Mouse (Mus musculus): ENCODE data around the gene Spint2.
"Not testable (repeated sequence)": the region's sequence is repeated elsewhere in the genome, so short reads cannot be mapped to it uniquely, and the experiment has no call there.

Gene Spint2

DNA sequence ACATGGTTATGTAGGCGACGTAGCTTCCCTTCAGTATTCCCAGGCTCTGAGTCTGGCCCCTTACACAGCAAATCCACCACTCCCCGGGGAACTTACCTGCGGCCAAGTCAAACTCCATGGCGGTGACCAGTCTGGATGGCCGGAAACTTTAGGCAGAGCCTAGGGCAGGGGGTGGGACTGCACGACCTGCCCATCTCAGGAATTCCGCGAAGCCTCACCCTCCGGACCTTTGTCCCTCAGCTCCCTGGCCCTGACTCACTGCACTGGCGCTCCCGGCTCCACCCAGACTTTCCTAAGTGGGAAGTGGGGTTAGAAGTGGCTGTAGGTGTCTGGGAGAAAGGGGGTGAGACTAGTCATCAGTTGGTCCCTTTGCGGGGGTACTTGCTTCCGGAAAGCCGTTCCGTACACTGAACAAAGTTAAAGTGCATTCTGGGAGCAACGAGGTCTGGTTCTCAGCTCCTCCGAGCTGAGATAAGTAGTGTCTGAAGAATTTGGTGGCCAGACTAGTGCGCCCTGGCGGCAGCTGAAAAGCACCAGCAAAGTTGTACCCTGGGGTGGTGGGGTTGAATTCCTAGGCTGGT lies 33.4 kb downstream of the Spint2 start, which contains the start of gene 2200002D01Rik:
Gene 2200002D01Rik, minus strand, starts transcription at position 206 of the 581 bp plus-strand sequence.
- in situ Hi-C loops (cut with MboI; ENCODE audit: unreplicated experiment in 2 of 2) = loop anchor here (5.0 to 10.0 kb wide), 3 partner anchors 44 to 121 kb away; partner anchors contain the start of genes Ggn (in 1 of the 2), Ryr1 (in 1 of the 2) and Spred3 (in 1 of the 2)

GRCm38 (mm10) chr7:29247706-29248105 lies 34.0 kb downstream of the Spint2 start:
- in situ Hi-C loops (cut with MboI; ENCODE audit: unreplicated experiment in 2 of 2) = loop anchor here (5.0 to 10.0 kb wide), 3 partner anchors 45 to 120 kb away; partner anchors contain the start of genes Ggn (in 1 of the 2), Ryr1 (in 1 of the 2) and Spred3 (in 1 of the 2)

GRCm38 (mm10) chr7:29247314-29247700 lies 34.4 kb downstream of the Spint2 start:
- in situ Hi-C loops (cut with MboI; ENCODE audit: unreplicated experiment in 2 of 2) = loop anchor here (5.0 to 10.0 kb wide), 3 partner anchors 45 to 120 kb away; partner anchors contain the start of genes Ggn (in 1 of the 2), Ryr1 (in 1 of the 2) and Spred3 (in 1 of the 2)

DNA sequence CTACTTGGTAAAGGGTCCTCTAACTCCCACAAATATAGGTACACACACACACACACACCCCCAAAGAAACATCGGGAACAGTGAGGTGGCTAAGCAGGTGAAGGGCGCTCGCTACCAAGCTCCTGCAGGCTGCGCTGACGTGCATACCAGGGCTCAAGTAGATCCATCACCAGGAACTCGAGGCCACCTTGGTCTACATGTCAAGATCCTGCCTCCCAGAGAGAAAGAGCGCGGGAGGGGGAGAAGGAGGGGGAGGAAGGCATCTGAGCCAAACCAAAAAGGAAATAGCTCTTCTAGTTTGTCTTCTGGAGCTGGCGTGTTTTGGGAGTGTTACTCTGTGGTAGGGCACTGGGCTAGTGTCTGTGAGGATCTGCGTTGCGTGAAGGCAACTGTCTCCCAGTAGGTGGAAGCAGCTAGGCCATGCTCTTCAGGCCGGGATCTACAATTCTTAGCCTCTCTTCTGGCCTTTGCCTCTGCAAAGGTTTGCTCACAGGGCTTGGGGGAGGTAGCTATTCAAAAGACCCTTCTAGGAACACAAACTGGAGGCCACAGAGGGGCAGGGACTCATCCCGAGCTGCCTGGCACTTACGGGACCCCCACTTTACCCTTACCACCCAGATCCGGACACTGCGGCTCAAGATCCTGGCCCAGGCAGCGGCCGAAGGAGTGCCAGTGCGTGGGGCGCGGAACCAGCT lies 34.9 kb downstream of the Spint2 start:
- in situ Hi-C loops (cut with MboI; ENCODE audit: unreplicated experiment in 2 of 2) = loop anchor here (5.0 to 10.0 kb wide), 3 partner anchors 46 to 119 kb away; partner anchors contain the start of genes Ggn (in 1 of the 2), Ryr1 (in 1 of the 2) and Spred3 (in 1 of the 2)

DNA sequence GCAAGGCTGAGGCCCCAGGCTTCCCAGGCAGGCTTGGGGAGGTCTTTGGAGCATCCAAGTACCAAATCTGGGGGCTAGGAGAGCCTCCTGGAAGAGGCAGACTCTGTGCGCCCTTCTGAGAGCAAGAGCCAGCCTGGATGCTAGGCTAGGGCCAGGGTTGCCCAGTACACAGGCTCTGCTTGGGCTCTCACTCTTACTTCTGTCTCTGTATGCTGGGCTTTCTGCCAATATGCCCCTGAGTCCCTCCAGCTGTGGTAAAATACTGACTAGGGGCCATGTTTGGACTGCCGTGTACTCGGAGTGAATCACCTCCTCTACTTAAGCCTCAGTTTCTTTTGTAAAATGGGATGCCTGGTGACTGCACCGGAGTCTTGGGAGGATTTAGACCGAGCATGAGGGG lies 35.7 kb downstream of the Spint2 start:
- in situ Hi-C loops (cut with MboI; ENCODE audit: unreplicated experiment in 2 of 2) = loop anchor here (5.0 to 10.0 kb wide), 3 partner anchors 46 to 119 kb away; partner anchors contain the start of genes Ggn (in 1 of the 2), Ryr1 (in 1 of the 2) and Spred3 (in 1 of the 2)

DNA sequence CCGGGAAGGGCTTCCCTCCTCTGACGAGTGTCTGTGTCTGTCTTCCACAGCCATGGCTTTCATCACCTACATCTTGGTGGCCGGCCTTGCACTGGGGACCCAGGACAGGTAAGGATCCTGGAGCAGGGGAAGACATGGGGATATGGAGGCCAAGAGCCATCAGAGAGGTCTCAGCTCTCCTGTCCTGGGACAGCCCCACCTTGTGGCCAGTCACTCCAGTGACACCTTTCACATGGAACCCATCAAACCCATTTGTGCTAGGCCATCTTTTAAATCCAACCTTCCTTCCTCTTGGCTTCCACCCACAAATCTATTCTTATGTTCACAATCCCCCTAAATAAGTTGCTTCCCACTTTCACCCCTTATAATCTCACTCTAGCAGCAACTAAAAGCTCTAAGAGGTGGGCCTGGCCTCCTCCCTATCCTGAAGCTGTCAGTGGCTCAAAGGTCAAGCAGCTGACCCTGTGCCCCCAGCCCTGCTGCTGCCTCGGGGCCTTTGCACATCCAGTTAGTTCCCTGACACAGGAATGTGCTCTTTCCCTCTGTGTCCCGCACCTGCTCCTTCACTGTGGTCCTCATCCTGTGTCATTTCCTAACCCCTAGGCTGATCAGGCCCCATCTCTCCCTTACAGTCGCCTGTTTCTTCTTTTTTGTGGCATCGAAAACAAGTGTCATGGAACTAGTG lies 36.8 kb downstream of the Spint2 start:
- in situ Hi-C loops (cut with MboI; ENCODE audit: unreplicated experiment in 2 of 2) = loop anchor here (5.0 to 10.0 kb wide), 3 partner anchors 47 to 118 kb away; partner anchors contain the start of genes Ryr1 (in 2 of the 2), Ggn (in 1 of the 2) and Spred3 (in 1 of the 2)

DNA sequence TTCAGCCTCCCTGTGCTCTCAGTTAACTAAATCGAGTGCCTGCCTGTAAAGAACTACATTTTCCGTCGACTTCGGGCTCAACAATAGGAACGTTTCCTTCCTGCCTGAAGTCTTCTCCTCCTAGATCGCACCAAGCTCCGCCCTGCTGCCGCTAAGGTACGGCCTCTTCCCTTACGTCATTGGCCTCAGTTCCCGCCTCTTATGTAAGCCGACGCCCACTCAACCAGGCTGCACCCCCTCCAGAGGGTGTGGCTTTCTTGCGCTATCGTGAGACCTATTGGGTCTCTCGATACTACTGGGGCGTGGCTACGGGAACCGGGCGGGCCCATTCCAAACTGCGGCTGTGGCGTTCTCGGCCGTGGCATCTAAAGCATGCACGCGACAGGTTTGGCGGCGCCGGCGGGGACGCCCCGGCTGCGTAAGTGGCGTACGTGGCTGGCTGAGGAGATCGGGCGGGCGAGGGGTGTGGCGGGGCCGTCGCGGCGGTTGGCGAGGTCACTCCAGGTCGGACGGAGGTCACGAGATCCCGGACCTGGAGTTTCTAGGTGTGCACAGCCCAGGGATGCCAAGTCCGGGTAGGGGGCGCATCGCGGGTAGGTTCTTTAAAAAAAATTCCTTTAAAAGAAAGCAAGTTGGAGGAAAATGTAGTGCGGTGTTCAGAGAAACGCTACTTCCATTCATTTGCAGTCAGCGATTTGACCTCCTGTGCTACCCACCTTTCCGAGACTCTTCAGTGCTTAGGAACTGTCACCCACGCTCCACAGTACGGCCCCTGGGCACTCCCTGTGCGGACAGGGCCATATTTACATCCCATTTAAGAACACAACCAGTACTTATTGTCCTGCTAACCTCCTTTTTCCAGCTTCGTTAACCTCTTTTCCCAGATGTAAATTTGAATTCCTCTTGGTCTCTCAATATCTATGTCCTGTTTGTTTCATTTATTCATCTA lies 43.4 kb downstream of the Spint2 start, which contains the start of gene Yif1b:
Gene Yif1b, plus strand, starts transcription at position 311 of the 949 bp plus-strand sequence.
- in situ Hi-C loops (cut with MboI; ENCODE audit: unreplicated experiment in 2 of 2) = no loop called here

GRCm38 (mm10) chr7:29237596-29237995 lies 44.1 kb downstream of the Spint2 start:
- in situ Hi-C loops (cut with MboI; ENCODE audit: unreplicated experiment in 2 of 2) = not testable (repeated sequence)

DNA sequence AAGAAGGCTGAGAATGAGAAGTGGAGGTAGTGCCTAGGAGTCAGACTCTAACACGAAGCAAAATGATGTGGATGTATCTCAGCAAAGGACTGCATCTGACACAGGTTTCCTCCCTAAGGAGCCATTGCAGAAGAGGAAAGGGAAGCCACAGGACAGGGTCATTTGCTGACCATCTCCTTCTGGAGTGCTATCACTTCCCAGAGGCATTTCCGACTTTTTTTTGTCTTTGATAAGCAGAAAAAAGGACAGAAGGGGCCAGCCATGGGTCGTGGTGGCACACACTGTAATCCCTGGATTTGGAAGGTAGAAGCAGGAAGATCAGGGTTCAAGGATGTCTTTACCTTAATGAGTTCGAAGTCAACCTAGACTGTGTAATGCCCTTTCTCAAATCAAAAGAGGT lies 45.1 kb downstream of the Spint2 start:
- in situ Hi-C loops (cut with MboI; ENCODE audit: unreplicated experiment in 2 of 2) = no loop called here

- in situ Hi-C loops (cut with MboI; ENCODE audit: unreplicated experiment in 2 of 2) = loop anchor here in 1 of 2 experiments (5.0 kb wide), 1 partner anchor 52 kb away; the partner anchor contains the start of gene Psmd8
Observed at GRCm38 (mm10) chr7:29234661-29235060, 47.1 kb downstream of the Spint2 start.

DNA sequence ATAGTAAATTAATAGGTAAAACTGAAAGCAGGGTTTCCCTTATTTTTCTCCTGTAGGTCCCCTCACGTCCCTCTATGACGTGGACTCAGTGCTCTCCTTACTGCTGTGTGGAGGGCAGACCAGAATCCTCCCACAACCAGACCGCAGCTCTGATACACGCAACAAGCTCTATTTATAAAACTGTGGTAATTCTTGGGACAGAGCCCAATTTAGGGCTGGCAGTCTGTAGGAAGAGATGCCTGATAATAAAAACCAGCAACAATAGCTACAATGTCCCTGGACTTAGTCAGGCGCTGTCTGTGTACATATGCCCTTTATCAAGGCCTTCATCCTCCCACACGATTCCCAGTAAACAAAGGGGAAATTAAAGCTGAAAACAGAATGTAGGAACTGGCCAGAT lies 48.0 kb downstream of the Spint2 start:
- in situ Hi-C loops (cut with MboI; ENCODE audit: unreplicated experiment in 2 of 2) = loop anchor here in 1 of 2 experiments (5.0 kb wide), 1 partner anchor 51 kb away; the partner anchor contains the start of gene Psmd8

DNA sequence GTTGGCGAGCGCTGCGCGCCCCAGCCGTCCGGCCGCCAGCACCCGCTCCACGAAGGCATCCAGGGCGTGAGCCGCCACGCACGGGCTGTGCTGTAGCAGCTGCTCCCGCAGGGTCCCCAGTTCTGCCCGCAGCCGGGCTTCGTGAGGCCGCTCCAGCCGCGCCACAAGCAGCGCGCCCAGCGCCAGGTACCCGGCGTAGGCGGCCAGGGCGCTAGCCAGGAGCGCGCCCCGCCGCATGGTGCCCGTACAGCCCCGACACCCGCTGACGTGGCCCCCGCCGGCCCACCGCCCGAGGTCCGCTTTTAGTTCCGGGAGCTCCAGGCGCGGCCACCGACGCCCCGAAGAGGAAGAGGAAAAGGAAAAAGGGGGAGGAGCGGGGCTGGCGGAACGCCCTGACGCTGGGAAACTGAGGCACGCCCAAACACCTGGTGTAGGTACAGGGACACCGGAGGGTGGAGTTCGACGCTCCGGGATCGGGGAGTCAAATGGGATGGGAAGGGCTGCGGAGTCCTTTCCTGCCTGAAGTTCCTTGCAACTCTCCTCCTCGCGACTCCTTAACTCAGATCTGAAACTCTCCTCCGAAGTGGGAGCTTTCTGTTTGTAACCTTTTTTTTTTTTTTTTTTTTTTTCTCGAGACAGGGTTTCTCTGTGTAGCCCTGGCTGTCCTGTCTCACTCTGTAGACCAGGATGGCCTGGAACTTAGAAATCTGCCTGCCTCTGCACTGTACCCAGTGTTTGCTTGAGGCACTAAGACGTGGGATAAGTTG lies 49.3 kb downstream of the Spint2 start, which contains the start of gene Kcnk6:
Gene Kcnk6, minus strand, starts transcription at position 269 of the 767 bp plus-strand sequence.
- in situ Hi-C loops (cut with MboI; ENCODE audit: unreplicated experiment in 2 of 2) = loop anchor here in 1 of 2 experiments (5.0 kb wide), 1 partner anchor 50 kb away; the partner anchor contains the start of gene Psmd8

- in situ Hi-C loops (cut with MboI; ENCODE audit: unreplicated experiment in 2 of 2) = loop anchor here in 1 of 2 experiments (5.0 kb wide), 1 partner anchor 49 kb away; the partner anchor contains the start of gene Psmd8
Observed at GRCm38 (mm10) chr7:29231517-29231916, 50.2 kb downstream of the Spint2 start.

GRCm38 (mm10) chr7:29230560-29230959 lies 51.2 kb downstream of the Spint2 start:
- in situ Hi-C loops (cut with MboI; ENCODE audit: unreplicated experiment in 2 of 2) = loop anchor here in 1 of 2 experiments (5.0 kb wide), 1 partner anchor 48 kb away; the partner anchor contains the start of gene Psmd8

- in situ Hi-C loops (cut with MboI; ENCODE audit: unreplicated experiment in 2 of 2) = no loop called here
Observed at GRCm38 (mm10) chr7:29228202-29228601, 53.5 kb downstream of the Spint2 start.

DNA sequence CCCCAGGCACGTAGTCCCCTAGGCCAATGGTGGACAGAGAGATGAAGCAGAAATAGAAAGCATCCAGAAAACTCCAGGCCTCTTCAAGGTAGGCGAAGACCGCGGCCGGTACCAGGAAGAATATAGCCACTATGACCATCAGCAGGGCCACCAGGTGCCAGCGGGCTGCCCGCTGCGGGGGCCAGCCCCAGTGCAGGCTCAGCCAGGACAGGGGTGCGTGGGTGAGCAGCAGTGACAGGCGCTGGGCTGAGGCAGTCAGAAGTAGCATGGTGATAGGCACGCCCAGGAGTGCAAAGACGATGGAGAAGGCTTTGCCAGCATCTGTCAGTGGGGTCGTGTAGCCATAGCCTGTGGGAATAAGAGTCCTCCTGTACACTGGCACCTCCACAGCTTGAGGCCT lies 56.2 kb downstream of the Spint2 start:
- in situ Hi-C loops (cut with MboI; ENCODE audit: unreplicated experiment in 2 of 2) = no loop called here

DNA sequence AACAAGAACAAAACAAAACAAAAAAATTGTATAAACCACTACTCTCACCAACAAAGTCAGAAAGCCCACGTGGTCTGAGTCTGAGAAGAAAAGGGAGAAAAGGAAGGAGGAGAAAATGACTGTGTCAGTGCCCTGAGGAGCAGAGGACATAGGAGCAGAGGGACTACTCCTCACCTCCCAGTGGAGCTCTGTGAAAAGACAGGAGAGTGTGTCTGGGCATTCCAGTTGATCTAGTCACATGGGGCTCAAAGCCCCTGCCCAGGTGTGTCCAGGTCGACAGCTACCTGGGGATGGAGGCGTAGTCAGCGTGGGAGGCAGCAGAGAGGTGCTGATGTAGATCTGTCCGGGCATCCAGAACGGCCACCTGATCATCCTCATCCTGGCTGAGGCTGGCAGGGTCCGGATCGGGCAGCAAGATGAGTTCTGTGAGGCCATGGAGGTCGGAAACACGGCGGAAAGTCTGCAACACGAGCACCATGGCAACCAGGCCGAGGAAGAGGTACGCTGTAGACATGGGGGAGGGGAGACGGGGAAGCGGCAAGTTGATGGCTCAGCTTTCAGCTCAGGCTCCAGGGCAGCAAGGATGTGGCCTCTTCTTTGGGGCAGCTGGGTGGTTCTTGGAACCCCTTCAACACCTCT lies 56.8 kb downstream of the Spint2 start:
- in situ Hi-C loops (cut with MboI; ENCODE audit: unreplicated experiment in 2 of 2) = no loop called here

DNA sequence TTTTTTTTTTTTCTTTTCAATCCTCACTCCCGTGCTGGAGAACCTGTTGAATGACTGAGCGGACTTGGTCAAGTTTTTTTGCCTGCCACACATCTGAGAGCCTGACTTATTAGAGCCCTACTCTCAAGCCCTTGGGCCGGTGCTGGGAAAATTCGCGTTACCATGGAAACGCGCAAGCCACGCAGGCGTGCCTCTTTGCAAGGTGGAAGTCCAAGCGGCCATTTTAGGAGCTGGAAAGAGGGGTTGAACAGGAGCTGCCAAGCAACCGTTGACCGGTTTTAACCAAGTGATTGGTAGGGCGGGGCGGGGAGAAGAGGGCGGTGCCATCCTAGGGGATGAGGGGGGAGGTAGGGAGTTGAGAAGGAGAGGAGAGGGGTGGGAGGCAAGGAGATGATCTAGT lies 66.9 kb downstream of the Spint2 start:
- in situ Hi-C loops (cut with MboI; ENCODE audit: unreplicated experiment in 2 of 2) = no loop called here

All from v-Abl transformed pro-B cells (cell line).